Mouse (Mus musculus): ENCODE measurements at regions not wholly inside any gene's neighbourhood (a gene's known extent, or its start where the extent isn't known, plus 50 kb on each side); places are given as distances from the start of the nearest gene placed in this dataset.

GRCm38 (mm10) chr9:89858005-89858404, 51.7 kb upstream of the Rasgrf1 start:
- DNase-seq (ENCODE audit: low spot score): no peak

DNA sequence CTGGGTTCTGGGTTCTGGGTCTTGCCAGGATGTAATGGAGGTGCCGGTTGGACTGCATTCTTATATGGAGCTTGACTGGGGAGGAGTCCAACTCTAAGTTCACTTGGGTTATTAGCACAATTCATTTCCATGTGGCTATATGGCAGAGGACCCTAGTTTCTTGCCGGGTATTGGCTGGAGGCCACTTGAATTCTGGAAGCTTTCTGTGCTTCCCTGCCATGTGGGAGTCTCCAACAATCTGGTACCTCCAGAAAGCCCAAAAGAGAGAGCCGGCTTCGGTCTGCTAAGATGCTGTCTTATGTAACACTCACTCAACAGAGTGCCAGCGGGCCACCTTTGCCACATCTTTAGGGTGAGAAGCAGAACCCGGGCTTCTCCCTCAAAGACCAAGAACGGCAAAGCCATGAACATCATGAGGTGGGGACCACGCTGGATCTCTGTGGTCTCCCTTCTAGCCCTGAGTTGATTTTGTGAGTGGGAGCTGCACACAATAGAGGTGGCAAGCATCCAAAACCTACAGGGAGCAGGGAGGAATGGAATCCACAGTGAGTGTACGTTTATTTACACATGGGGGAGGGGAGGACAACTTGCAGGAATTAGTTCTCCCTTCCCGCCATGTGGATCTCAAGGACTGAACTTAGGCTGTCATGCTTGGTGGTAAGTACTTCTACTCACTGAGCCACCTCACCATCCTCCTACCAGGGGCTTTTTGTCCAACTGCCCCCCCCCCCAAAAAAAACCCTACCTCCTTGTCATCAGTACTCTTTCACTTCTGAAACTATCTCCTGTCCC, 59.0 kb upstream of the Rasgrf1 start:
- DNase-seq (ENCODE audit: low spot score): peak; percentile 43

DNA sequence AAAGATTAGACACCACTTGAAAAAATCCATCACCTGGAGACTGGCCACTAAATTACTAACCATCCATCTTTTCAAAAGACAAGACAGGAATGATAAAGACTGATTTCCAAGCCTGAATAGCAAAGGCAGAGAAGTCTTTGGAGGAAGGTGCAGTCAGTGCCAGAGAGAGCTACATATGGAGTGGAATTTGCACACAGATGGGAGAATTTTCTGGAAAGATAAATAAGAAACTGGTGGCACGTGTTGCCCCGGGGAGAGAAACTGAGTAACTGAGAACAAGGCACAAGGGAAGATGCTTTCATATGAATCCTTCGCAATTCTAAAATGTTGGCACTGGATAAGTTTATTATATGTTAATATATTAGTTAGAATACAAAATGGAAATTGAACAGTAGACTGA, 59.8 kb upstream of the Rasgrf1 start:
- no peak for DNase-seq (ENCODE audit: low spot score)

DNA sequence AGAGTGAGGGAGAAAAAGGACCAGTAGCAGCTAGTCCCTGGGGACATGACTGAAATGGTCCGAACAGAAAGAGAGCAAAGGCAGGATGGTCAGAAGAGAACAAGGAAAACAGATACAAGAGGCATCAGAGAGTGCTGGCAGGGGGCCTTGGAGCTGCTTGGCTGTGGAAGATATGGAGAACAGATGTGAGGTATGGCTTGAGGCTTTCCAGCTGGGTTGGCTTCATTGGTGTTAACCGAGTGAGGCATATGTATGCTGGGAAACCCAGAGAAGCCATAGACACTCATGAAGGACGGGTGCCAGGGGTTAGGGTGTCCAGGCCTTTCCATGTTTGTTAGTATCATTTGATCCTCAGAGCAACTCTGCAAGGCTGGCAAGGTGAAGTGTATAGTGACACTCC, 61.1 kb upstream of the Rasgrf1 start:
- no peak for DNase-seq (ENCODE audit: low spot score)

GRCm38 (mm10) chr9:89846973-89847372, 62.7 kb upstream of the Rasgrf1 start:
- DNase-seq (ENCODE audit: low spot score): no peak

- no peak for DNase-seq (ENCODE audit: low spot score)
Measured at GRCm38 (mm10) chr9:89842776-89843089, 67.0 kb upstream of the Rasgrf1 start.

DNA sequence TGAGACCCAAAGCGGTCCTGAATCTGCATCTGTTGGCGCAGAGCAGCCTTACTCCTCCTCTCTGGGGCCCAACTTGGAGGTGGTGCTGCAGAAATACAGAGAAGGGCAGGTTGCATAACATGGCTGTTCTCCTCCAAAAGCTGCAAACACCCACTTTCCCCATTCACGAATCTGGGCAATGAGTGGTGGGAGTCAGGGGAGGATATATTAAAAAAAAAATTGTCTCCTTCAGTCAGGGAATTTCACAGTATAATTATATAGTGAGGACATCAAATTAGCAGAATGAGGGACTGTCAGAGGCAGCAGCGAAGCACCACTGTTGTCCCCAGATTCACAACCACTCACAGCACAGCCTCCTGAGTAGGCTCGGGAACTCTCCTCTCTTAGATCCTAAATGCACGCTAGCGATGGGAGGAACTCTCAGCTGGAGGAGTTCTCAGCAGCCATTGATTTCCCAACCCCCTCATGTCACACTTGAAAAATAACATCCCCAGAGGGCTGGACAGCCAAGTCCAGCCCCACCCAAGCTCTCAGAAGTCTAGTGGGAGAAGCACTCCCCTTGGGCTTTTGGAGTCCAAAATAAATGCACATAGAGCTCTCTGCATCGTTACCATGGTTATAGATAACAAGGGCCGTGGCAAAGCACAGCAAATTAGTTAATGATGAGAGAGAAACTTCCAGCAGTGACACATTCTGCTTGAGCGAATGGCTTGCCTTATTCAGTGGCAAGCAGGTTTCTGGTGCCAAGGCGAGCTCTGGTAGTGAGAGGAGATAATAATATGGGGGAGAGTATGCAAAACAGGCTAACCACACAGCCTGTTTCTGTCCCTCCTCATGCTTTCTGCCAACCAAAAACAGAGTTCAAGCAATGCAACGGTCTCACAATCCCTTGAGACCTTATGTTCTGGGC, 67.6 kb upstream of the Rasgrf1 start:
- DNase-seq (ENCODE audit: low spot score): peak; percentile 48

DNA sequence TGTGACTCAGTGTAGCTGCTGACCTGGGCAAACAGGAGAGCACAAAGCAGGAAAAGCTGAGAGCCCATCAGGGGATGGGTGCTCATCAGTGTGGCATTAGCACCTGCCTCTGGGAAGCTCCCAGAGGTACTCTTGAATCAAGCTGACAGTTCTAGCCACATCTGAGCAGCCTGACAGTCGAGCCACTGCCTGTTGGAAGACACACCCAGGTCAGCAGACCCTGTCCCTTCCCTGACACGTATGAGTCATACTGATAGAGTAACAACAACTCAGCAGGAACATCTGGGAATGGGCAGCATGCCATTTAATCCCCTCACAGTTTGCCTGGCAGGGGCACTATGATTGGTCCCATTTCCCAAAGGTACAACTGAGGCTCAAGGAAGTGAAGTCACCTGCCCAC, 68.3 kb upstream of the Rasgrf1 start:
- no peak for DNase-seq (ENCODE audit: low spot score)

DNA sequence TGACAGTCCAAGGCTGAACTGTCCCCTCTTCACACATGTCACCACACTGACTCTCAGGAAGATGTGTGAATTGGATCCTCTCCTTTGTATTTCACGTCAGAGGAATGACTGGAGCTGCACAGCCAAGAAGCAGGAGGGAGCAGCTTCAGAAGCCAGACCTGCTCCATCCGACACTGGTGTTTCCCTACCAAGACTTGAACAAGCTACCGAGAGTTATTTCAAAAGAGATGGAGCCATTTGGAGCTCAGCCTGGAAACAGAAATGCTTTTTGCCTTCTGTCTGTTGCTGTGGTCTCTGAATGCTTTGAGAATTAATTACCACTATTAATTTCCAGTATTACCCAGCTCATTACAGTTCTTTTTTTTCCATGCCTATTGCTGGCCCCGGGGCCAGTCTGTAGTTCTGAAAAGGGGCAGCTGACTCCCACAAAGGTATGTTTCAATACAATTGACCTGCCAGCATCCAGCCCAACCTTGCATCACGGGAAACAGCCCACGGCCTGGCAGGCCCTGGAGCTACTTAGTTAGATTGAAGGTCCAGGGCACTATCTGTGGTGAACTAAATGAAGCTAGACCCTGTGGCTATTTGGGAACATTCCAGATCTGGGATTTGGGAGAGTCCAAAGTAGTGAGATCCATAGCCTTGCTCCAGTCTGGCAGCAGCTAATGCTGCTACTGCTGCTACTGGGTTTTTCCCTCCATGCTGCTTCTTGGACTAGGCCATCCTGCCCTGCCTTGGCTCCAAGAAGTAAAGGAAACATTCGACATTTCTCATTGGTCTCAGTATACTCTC, 73.1 kb upstream of the Rasgrf1 start:
- DNase-seq (ENCODE audit: low spot score): no peak

DNA sequence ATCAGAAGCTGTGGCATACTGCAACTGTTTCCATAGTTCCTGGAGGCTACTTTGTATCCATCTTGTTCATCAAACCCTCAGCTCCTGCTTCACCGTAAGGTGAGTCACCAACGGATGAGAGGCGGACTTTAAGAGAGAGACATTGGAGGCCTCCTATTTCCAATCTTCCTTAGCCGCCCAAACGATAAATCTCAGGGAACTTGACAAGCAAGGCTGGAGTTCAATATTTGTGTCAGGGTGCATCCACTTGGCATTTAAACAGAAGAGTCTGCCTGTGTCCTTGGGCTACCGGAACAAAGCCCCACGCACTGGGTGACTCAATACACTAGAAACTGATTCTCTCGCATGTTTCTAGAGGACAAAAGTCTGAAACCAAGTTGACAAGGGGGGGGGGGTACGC, 76.1 kb upstream of the Rasgrf1 start:
- DNase-seq (ENCODE audit: low spot score): no peak

- DNase-seq (ENCODE audit: low spot score): no peak
Measured at GRCm38 (mm10) chr9:89831855-89832254, 77.9 kb upstream of the Rasgrf1 start.

DNA sequence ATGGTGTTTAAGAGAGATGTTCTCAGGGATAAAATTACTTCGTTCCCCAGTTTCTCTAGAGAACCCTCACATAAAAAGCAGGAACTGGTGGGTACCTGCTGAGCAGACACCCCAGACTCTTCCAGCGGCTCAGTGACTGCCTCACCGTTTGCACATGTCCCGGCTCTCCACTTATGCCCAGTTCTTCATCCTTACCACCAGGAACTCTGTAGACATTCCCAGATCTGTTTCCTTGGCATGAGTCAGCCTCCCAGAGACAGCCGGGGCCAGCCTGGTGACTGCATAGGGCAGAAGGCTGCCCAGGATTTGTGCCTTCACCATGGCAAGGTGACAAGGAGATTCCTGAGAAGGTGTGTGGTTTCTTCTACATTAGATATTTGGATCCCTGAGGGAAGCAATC, 81.6 kb upstream of the Rasgrf1 start:
- DNase-seq (ENCODE audit: low spot score): no peak

DNA sequence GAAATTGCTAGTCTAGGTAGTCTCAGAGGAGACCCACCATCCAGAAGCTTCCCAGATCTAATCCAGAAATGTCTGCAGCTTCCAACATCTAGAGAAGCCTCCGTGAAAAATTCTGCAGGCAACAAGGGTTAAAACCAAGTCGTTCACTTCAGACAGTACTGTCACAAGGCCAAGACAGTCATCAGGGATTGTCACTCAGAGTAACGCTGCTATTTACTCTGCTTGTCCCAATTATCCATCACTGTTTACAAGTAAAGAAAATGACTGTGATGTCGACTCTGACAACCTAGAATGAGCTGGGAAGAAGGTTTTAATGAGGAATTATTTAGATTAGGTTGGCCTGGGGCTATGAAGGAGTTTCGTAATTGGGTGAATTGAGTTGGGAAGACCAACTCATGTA, 82.1 kb upstream of the Rasgrf1 start:
- DNase-seq (ENCODE audit: low spot score): no peak

- DNase-seq (ENCODE audit: low spot score): peak; percentile 90
Measured at GRCm38 (mm10) chr9:89826712-89827548, 82.8 kb upstream of the Rasgrf1 start.

DNA sequence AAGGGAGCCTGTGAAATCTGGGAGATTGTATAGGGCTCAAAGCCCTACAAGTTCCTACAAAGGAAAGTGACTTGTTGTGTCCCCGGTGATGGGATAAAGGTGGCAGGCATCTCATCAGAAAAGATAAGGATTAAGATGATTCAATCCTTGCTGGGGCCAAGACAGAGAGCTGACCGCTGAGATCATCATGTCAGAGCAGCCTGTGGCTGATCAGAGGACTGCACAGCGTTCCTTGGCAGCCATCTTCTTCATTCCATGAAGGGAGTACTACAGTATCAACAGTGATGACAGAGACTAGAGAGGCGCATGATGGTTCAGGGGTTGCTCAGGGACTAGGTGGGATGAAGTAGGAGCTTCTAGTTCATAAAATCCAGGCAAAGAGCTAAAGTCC, 83.6 kb upstream of the Ankrd34c start:
- DNase-seq (ENCODE audit: low spot score): no peak

GRCm38 (mm10) chr9:89821109-89821852, 83.0 kb upstream of the Ankrd34c start:
- DNase-seq (ENCODE audit: low spot score): no peak

DNA sequence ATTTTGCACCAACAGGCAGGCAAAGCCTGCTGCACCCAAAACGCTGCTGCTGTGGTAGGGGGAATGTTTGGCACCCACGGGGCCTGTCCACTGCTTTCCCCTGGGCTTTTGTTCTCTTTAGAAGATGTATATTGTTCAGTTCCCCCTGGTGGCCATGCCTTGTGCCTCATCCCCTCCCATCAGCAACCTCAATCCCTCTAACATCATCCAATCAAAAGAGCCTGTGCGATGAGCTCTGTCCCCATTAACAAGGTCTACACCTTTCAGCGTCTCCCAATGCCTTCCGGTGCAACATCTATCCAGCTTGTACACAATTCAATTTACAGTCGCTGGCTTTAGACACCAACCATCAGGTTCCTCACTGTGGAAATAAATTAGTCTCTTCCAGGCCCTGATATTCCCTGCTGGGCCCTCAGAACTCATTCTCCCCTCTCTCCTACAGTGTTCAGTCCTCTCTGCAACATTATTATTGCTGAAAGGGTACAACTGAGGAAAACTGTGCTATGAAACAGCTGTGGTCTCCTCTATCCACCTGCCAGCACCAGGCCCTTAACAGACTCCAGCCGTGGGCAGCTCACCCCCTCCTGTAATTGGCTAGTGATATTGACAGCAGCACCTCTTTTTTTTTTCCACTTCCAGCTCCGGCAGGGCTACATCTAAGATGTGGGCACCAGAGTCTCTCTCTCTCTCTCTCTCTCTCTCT, 75.5 kb upstream of the Ankrd34c start:
- DNase-seq (ENCODE audit: low spot score): no peak

DNA sequence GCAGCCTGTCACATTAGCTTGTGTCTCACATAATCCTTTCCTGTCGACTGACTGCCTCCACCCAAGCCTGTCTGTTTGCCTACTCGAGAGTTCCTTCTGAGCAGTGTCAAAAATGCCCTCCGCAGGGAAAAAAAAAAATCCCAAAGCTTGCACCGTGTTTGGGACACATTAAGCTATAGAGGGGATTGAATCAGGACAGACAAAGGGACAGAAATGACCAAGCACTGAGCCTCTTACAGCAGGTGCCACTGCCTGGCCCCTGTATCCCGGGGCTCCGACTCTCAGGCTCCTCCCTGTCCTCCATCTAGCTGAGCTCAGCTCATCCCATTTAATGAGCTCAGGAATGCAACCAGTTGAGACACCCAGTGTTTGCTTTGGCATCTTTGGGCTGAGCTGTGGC, 69.1 kb upstream of the Ankrd34c start:
- no peak for DNase-seq (ENCODE audit: low spot score)

- no peak for DNase-seq (ENCODE audit: low spot score)
Measured at GRCm38 (mm10) chr9:89802658-89803057, 64.4 kb upstream of the Ankrd34c start.

DNA sequence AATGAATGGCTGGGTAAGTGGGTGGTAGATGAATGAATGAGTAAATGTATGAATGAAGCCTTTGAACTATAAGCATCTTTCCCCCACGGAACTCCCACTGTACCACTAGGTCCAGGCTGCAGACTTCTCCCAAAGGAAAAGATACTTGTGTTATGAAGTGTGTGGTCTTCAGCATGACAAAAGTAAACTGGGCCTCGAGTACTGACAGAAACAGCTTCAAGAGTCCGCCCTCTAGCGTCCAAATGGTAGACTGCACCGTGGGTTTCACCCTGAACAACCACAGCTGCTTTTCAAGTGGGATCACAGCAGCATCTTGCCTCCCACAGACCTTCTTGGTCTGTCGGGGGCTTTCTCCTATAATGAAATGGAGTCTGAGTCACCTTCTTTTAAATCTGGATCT, 54.7 kb upstream of the Ankrd34c start:
- peak; percentile 43 for DNase-seq (ENCODE audit: low spot score)
